Mouse (Mus musculus): ENCODE data around the gene Pnrc2. TPM values are rescaled to one million over a fixed set of nuclear protein-coding genes. Genes with fewer than 3 reads are reported as not detected.

Pnrc2 gene
- polyA plus RNA-seq (2015; fragmentation: Nextera tagmentation; extraction: Ambion mirVana) = 217 and 224 TPM in 2 replicates

DNA sequence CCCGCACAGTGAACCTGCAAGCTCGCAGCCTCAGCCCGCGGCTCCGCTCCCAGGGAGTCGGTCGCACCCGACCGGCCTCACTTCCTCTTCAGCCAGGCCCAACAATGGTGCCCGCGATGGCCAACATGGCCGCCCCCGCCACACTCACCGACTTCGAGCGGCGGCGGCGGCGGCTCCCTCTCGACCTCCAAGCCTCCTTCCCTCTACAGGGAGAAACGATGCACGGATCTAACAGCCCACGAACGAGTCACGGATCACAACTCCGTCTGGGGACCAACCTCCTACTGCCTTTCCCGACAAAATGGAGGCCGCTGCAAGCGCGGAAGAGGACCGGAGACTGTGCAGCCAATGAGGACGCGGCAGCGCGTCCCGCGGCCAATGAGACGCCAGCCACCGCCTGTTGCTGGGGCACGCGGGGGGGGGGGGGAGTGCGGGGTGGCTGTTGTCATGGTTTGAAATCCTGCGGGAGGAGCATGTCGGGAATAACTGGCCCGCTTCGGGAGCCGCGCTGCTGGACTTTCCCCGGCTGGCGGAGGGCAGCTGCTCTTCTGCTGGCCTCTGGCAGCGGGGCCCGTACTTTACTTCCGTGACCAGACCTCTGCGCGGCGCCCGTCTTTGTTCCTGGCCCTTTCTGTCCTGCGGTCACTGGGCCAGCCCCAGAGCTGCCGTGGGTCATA is at the start of gene Pnrc2:
Gene Pnrc2 (minus strand): TSS at position 325 of the 677 bp plus-strand sequence.
- peak within 1 kb of the TSS; percentile 100 for H3K27ac ChIP-seq (ENCODE audit: low read length)
- peak within 1 kb of the TSS; percentile 86 for H3K4me3 ChIP-seq (ENCODE audit: low read length)
- no peaks in the 10 kb centered on the region for H3K27me3 ChIP-seq (ENCODE audit: control insufficient read depth, insufficient read depth, low read depth, low read length)
- H3K4me2 ChIP-seq (ENCODE audit: low read depth, low read length) = peak within 1 kb of the TSS; percentile 92
- H3K4me1 ChIP-seq (replicated peaks; ENCODE audit: control insufficient read depth, insufficient read depth, low read length) = peaks cover 48% of the 10 kb centered on the region
- H3K9me3 ChIP-seq (ENCODE audit: control insufficient read depth, low read length) = no peaks in the 10 kb centered on the region
- WGBS = under 1% methylated on average over 57 of the region's 60 CpGs
- peaks cover 14% of the 10 kb centered on the region for H3K36me3 ChIP-seq (ENCODE audit: control insufficient read depth, insufficient read depth, low read length)
- ATAC-seq (ENCODE audit: low read depth) = peak; percentile 95
- peak within 1 kb of the TSS; percentile 96 for H3K9ac ChIP-seq (ENCODE audit: low read length)

- Histone ChIP-seq H3K36me3 (ENCODE audit: control insufficient read depth, insufficient read depth, low read length) (no peaks in the 10 kb centered on the region; the same call in 1 of the 2 replicates), H3K4me1 (replicated peaks; ENCODE audit: control insufficient read depth, insufficient read depth, low read length) (peaks cover 7% of the 10 kb centered on the region), H3K4me2 (ENCODE audit: low read depth, low read length) (peak overlapping the region; percentile 94), H3K9me3 (ENCODE audit: control insufficient read depth, low read length) (no peaks in the 10 kb centered on the region), H3K27me3 (ENCODE audit: control insufficient read depth, insufficient read depth, low read depth, low read length) (no peaks in the 10 kb centered on the region), H3K9ac (ENCODE audit: low read length) (no peak overlapping the region; the same call in 1 of the 2 replicates), H3K27ac (ENCODE audit: low read length) (peak overlapping the region; percentile 75; the same call in 1 of the 2 replicates), H3K4me3 (ENCODE audit: low read length) (no peak overlapping the region; the same call in 1 of the 2 replicates)
- ATAC-seq (ENCODE audit: low read depth) = no peak
- WGBS = 57% methylated on average over 1 of the region's 1 CpGs
Measured at GRCm38 (mm10) chr4:135922190-135922589, 48.5 kb upstream of the Pnrc2 start.

- Histone ChIP-seq H3K36me3 (ENCODE audit: control insufficient read depth, insufficient read depth, low read length) (no peaks in the 10 kb centered on the region; the same call in 1 of the 2 replicates), H3K4me2 (ENCODE audit: low read depth, low read length) (peak overlapping the region; percentile 94), H3K27ac (ENCODE audit: low read length) (peak overlapping the region; percentile 75), H3K9me3 (ENCODE audit: control insufficient read depth, low read length) (no peaks in the 10 kb centered on the region), H3K4me1 (replicated peaks; ENCODE audit: control insufficient read depth, insufficient read depth, low read length) (peaks cover 7% of the 10 kb centered on the region), H3K9ac (ENCODE audit: low read length) (peak overlapping the region; percentile 83), H3K27me3 (ENCODE audit: control insufficient read depth, insufficient read depth, low read depth, low read length) (no peaks in the 10 kb centered on the region), H3K4me3 (ENCODE audit: low read length) (peak overlapping the region; percentile 84)
- no peak for ATAC-seq (ENCODE audit: low read depth)
- 3% methylated on average over 26 of the region's 26 CpGs for WGBS
Measured at GRCm38 (mm10) chr4:135921257-135922120, 47.8 kb upstream of the Pnrc2 start.

DNA sequence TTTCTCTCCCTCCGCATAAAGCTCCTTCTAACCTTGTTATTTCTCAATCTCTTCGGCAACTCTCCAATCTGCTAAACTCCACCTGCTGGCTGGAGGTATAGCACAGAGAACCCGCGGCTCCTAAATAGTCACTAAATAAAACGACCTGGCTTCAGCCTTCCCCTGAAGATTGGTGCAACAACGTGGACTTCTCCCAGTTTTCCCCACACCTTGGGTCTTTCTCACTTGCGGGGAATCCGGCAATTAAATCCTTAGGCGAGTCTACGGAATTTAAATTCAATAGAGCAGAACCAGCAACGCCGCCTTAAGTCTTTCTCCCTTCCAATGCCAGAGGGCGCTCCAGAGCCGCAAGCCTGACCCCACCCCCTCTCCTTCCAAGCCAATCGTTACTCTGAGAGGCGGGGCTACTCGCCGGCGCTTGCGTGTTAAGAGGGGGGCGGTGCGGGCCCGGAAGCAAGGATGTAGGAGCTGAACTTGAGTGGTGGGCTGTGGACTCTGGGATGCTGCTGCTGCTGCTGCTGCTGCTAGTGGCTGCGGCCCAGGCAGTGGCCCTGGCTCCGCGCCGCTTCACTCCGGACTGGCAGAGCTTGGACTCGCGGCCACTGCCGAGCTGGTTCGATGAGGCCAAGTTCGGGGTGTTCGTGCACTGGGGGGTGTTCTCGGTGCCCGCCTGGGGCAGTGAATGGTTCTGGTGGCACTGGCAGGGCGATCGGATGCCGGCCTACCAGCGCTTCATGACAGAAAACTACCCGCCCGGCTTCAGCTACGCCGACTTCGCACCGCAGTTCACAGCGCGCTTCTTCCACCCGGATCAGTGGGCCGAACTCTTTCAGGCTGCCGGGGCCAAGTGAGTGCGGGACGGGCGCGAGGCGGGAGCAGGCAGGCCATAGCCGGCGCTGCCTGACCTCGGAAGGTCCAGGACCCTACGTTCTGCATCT is 46.9 kb upstream of the Pnrc2 start, which contains the start of gene Fuca1:
Gene Fuca1 (plus strand): TSS at position 432 of the 938 bp plus-strand sequence.
- peak; percentile 98 for ATAC-seq (ENCODE audit: low read depth)

DNA sequence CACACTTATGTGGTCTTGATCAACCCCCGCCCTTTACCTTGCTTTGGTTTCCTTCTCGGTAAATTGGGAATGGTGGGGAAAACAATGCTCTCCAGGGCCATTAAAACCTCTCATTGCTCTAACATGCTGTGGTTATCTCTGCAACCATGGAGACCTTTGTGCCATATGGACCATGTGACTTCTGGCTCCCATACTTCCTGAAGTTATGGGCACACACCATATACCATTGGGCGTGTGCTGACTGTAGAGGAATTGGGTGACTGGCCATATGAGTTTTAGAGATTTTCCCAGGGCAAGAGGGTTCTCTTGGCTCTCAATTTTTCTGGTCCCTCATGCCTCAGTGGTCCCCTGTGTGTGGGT is 45.6 kb upstream of the Pnrc2 start:
- no peak overlapping the region for H3K4me2 ChIP-seq (ENCODE audit: low read depth, low read length)
- peaks cover 7% of the 10 kb centered on the region for H3K4me1 ChIP-seq (replicated peaks; ENCODE audit: control insufficient read depth, insufficient read depth, low read length)
- H3K9ac ChIP-seq (ENCODE audit: low read length) = no peak overlapping the region
- H3K36me3 ChIP-seq (ENCODE audit: control insufficient read depth, insufficient read depth, low read length) = no peaks in the 10 kb centered on the region
- no peak for ATAC-seq (ENCODE audit: low read depth)
- H3K4me3 ChIP-seq (ENCODE audit: low read length) = no peak overlapping the region
- H3K27ac ChIP-seq (ENCODE audit: low read length) = no peak overlapping the region
- H3K27me3 ChIP-seq (ENCODE audit: control insufficient read depth, insufficient read depth, low read depth, low read length) = no peaks in the 10 kb centered on the region
- no peaks in the 10 kb centered on the region for H3K9me3 ChIP-seq (ENCODE audit: control insufficient read depth, low read length)
- 77% methylated on average over 3 of the region's 3 CpGs for WGBS

More for the DNA sequence above, 46.9 kb upstream of the Pnrc2 start, which contains the start of gene Fuca1:
- peak within 1 kb of the TSS; percentile 84 for H3K4me3 ChIP-seq (ENCODE audit: low read length)
- H3K4me1 ChIP-seq (replicated peaks; ENCODE audit: control insufficient read depth, insufficient read depth, low read length) = peaks cover 7% of the 10 kb centered on the region
- no peaks in the 10 kb centered on the region for H3K27me3 ChIP-seq (ENCODE audit: control insufficient read depth, insufficient read depth, low read depth, low read length)
- H3K9ac ChIP-seq (ENCODE audit: low read length) = peak within 1 kb of the TSS; percentile 83
- peak within 1 kb of the TSS; percentile 94 for H3K4me2 ChIP-seq (ENCODE audit: low read depth, low read length)
- no peaks in the 10 kb centered on the region; the same call in 1 of the 2 replicates for H3K36me3 ChIP-seq (ENCODE audit: control insufficient read depth, insufficient read depth, low read length)
- 2% methylated on average over 60 of the region's 60 CpGs for WGBS
- no peaks in the 10 kb centered on the region for H3K9me3 ChIP-seq (ENCODE audit: control insufficient read depth, low read length)
- peak within 1 kb of the TSS; percentile 75 for H3K27ac ChIP-seq (ENCODE audit: low read length)

DNA sequence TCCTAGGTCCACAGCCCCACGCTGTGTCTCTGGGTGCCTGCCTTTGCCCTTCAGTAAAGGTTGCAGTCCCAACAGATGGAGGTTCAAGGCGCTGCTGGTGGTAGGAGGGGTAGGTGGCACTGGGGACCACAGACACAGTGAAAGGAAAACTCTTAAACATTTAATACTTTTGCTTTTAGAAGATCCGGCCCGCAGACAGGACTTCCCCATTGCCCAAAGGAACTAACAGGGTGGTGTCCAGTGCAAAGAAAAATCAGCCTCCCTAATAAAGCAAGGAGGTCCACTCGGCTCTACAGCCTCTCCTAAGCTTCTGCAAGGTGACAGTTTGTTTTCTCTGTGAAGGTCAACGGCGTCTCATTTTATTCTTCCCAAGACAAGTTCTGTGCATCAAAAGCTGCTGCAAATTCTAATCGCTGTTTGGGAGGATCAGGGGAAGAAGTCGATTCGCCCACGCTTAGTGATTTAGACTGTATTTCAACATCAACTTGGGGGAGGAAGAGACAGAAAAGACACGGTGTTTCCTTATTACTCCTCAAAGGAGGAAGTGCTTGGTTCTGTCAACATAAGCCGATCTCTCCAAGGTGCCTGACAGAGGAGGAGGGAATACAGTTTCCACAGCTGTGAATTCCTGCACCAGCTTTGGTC is 45.1 kb upstream of the Pnrc2 start:
- H3K9me3 ChIP-seq (ENCODE audit: control insufficient read depth, low read length) = no peaks in the 10 kb centered on the region
- H3K9ac ChIP-seq (ENCODE audit: low read length) = no peak overlapping the region
- ATAC-seq (ENCODE audit: low read depth) = no peak
- H3K36me3 ChIP-seq (ENCODE audit: control insufficient read depth, insufficient read depth, low read length) = no peaks in the 10 kb centered on the region
- WGBS = 73% methylated on average over 13 of the region's 13 CpGs
- no peak overlapping the region for H3K4me2 ChIP-seq (ENCODE audit: low read depth, low read length)
- no peaks in the 10 kb centered on the region for H3K27me3 ChIP-seq (ENCODE audit: control insufficient read depth, insufficient read depth, low read depth, low read length)
- H3K4me3 ChIP-seq (ENCODE audit: low read length) = no peak overlapping the region
- H3K4me1 ChIP-seq (replicated peaks; ENCODE audit: control insufficient read depth, insufficient read depth, low read length) = peaks cover 7% of the 10 kb centered on the region
- H3K27ac ChIP-seq (ENCODE audit: low read length) = no peak overlapping the region

DNA sequence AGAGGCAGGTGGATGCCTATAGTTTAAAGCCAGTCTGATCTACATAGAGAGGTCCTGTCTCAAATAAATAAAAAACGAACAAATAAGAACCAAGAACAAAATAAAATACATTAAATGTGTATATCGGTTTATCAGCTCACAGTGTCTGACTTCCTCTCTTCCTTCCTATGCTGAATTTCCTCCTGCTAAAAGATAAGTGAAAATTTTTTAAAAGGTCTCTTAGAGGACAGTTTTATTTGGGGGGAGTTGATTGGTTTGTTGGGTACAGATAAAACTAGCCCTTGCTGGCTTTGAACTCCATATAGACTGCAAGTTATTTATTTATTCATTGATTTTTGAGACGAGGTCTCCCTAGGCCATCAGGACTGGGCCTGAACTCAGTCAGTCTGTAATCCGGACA is 39.8 kb upstream of the Pnrc2 start:
- no peaks in the 10 kb centered on the region for H3K36me3 ChIP-seq (ENCODE audit: control insufficient read depth, insufficient read depth, low read length)
- no peak overlapping the region for H3K9ac ChIP-seq (ENCODE audit: low read length)
- no peaks in the 10 kb centered on the region for H3K27me3 ChIP-seq (ENCODE audit: control insufficient read depth, insufficient read depth, low read depth, low read length)
- ATAC-seq (ENCODE audit: low read depth) = no peak
- 54% methylated on average over 4 of the region's 4 CpGs for WGBS
- no peaks in the 10 kb centered on the region; the same call in 1 of the 2 replicates for H3K4me1 ChIP-seq (replicated peaks; ENCODE audit: control insufficient read depth, insufficient read depth, low read length)
- no peaks in the 10 kb centered on the region for H3K9me3 ChIP-seq (ENCODE audit: control insufficient read depth, low read length)
- no peak overlapping the region for H3K4me3 ChIP-seq (ENCODE audit: low read length)
- H3K4me2 ChIP-seq (ENCODE audit: low read depth, low read length) = no peak overlapping the region
- H3K27ac ChIP-seq (ENCODE audit: low read length) = no peak overlapping the region

DNA sequence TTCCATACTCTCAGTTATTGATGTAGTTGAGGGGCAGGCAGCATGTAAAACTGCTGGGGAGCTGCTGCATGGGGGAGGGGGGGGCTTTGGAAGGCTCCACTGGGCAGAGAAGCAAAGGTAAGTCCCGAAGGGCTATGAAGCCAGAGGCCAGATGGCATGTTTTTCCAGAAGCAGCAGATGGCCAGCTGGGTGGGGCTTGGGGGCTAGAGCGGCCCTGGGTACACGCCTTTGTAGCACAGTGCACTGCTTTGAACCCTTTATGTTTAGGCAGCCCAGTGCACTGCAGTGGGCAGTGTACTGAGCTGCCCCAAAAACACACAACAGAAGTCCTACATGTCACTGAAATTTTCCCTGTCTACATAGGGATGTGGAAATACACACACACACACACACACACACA is 39.2 kb upstream of the Pnrc2 start:
- WGBS = 68% methylated on average over 3 of the region's 3 CpGs
- no peak for ATAC-seq (ENCODE audit: low read depth)

More for the DNA sequence above, 39.2 kb upstream of the Pnrc2 start:
- Histone ChIP-seq H3K4me1 (replicated peaks; ENCODE audit: control insufficient read depth, insufficient read depth, low read length) (no peaks in the 10 kb centered on the region; the same call in 1 of the 2 replicates), H3K27ac (ENCODE audit: low read length) (no peak overlapping the region), H3K36me3 (ENCODE audit: control insufficient read depth, insufficient read depth, low read length) (no peaks in the 10 kb centered on the region), H3K27me3 (ENCODE audit: control insufficient read depth, insufficient read depth, low read depth, low read length) (no peaks in the 10 kb centered on the region), H3K9ac (ENCODE audit: low read length) (no peak overlapping the region), H3K4me3 (ENCODE audit: low read length) (no peak overlapping the region), H3K9me3 (ENCODE audit: control insufficient read depth, low read length) (no peaks in the 10 kb centered on the region), H3K4me2 (ENCODE audit: low read depth, low read length) (no peak overlapping the region)

Measured in lung, embryonic 16.5 days (tissue).